Mouse (Mus musculus) ES-E14 (cell line): Measurements from ENCODE around the gene Ulk4.

Experiments used
- CHD2 ChIP-seq: IDR thresholded peaks from 2 replicates; pipeline ENCODE4 v1.6.1; 2014; ENCODE audit warnings: mild to moderate bottlenecking, low read depth, low read length, inconsistent platforms
- HCFC1 ChIP-seq: IDR thresholded peaks from 2 replicates; pipeline ENCODE4 v1.6.1; 2012; ENCODE audit warnings: low read length, inconsistent platforms, borderline replicate concordance; ENCODE audit not compliant: insufficient read depth
- MAFK ChIP-seq: IDR thresholded peaks from 2 replicates; pipeline ENCODE4 v1.6.1; 2014; ENCODE audit warnings: mild to moderate bottlenecking, low read depth, low read length, inconsistent platforms; ENCODE audit not compliant: insufficient read depth
- ZC3H11A ChIP-seq: IDR thresholded peaks from 2 replicates; pipeline ENCODE4 v1.6.1; 2012; ENCODE audit warnings: low read depth, mild to moderate bottlenecking, inconsistent platforms, low read length, borderline replicate concordance
- ZNF384 ChIP-seq: IDR thresholded peaks from 2 replicates; pipeline ENCODE4 v1.6.1; 2012; ENCODE audit warnings: low read depth, low read length, inconsistent platforms

DNA sequence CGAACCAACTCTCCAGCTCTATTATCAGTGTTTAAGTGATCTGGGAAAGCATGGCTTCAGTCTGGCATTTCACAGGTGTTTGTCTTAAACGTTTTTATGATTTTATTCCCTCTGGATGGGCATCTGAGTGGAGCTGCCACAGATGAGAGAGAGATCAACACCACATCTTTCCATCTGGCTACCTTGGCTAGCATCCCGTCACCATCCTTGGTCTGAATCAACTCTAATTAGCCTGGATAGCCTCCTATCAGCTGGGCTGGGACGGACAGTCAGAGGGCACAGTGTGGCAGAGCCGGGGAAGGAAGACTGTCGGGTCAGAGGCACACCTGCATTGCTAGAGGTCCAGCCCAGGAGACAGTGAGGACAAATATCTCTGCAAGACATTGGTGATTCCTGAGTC is 4.9 kb upstream of the Ulk4 start:
- TF ChIP-seq CHD2, result no peak
- TF ChIP-seq ZC3H11A, result no peak
- TF ChIP-seq MAFK, result no peak
- no peak for TF ChIP-seq ZNF384
- no peak for TF ChIP-seq HCFC1
